Mouse (Mus musculus) adrenal gland, postnatal 4 days (tissue): ENCODE data around the gene Rasal2. TPM values are rescaled to one million over a fixed set of nuclear protein-coding genes. Genes with fewer than 3 reads are reported as not detected.

Experiments used
- DNase-seq, 2 experiments: peaks; one replicate each; pipeline ENCODE4 v3.0.0; 2021 to 2022; ENCODE audit warnings: low spot score in 2 of 2, mixed read lengths in 2 of 2
- total RNA-seq, 2 experiments: library from RNA; stranded (reverse); gene quantifications; 2 replicates each; pipeline ENCODE4 v1.2.3; 2021

The Rasal2 gene
- total RNA-seq, 2 experiments from 2014 or later, result 12.2 to 13.6 TPM

GRCm38 (mm10) chr1:157439973-157440641 lies 27.7 kb upstream of the Rasal2 start:
- DNase-seq, result no peak

GRCm38 (mm10) chr1:157439101-157439500 lies 26.7 kb upstream of the Rasal2 start:
- no peak for DNase-seq

- DNase-seq, result no peak
Measured at GRCm38 (mm10) chr1:157438290-157438689, 25.9 kb upstream of the Rasal2 start.

- no peak for DNase-seq
Measured at GRCm38 (mm10) chr1:157435926-157436325, 23.5 kb upstream of the Rasal2 start.

GRCm38 (mm10) chr1:157434404-157434803 lies 22.0 kb upstream of the Rasal2 start:
- DNase-seq, result no peak

- no peak for DNase-seq
Measured at GRCm38 (mm10) chr1:157433316-157433715, 20.9 kb upstream of the Rasal2 start.

- DNase-seq, result no peak
Measured at GRCm38 (mm10) chr1:157428366-157428765, 16.0 kb upstream of the Rasal2 start.

- no peak for DNase-seq
Measured at GRCm38 (mm10) chr1:157427604-157428003, 15.2 kb upstream of the Rasal2 start.

- DNase-seq, result no peak
Measured at GRCm38 (mm10) chr1:157426933-157427332, 14.5 kb upstream of the Rasal2 start.

GRCm38 (mm10) chr1:157425741-157426427 lies 13.5 kb upstream of the Rasal2 start:
- no peak for DNase-seq

- no peak for DNase-seq
Measured at GRCm38 (mm10) chr1:157417861-157418260, 5.5 kb upstream of the Rasal2 start.

- DNase-seq, result no peak
Measured at GRCm38 (mm10) chr1:157417414-157417813, 5.0 kb upstream of the Rasal2 start.

GRCm38 (mm10) chr1:157416628-157417027 lies 4.2 kb upstream of the Rasal2 start:
- DNase-seq, result no peak

- DNase-seq, result no peak
Measured at GRCm38 (mm10) chr1:157415771-157416170, 3.4 kb upstream of the Rasal2 start.

GRCm38 (mm10) chr1:157411711-157412380 lies 549 bp downstream of the Rasal2 start:
- DNase-seq, result peak; percentile 37 to 46

GRCm38 (mm10) chr1:157411341-157411710 lies 1.1 kb downstream of the Rasal2 start:
- DNase-seq, result no peak

- no peak for DNase-seq
Measured at GRCm38 (mm10) chr1:157410937-157411336, 1.5 kb downstream of the Rasal2 start.

GRCm38 (mm10) chr1:157409648-157410047 lies 2.7 kb downstream of the Rasal2 start:
- DNase-seq, result no peak

GRCm38 (mm10) chr1:157388027-157388426 lies 24.4 kb downstream of the Rasal2 start:
- no peak for DNase-seq

GRCm38 (mm10) chr1:157380694-157381093 lies 31.7 kb downstream of the Rasal2 start:
- DNase-seq, result no peak

GRCm38 (mm10) chr1:157370397-157370796 lies 42.0 kb downstream of the Rasal2 start:
- DNase-seq, result no peak

- DNase-seq, result no peak
Measured at GRCm38 (mm10) chr1:157368316-157368715, 44.1 kb downstream of the Rasal2 start.
